Mouse (Mus musculus): Measurements from ENCODE around the gene Dpy30.
A peak's percentile ranks its signal among the peaks of the same experiment; 100 is the strongest.
"Not testable (repeated sequence)": the region's sequence is repeated elsewhere in the genome, so short reads cannot be mapped to it uniquely, and the experiment has no call there.

Gene Dpy30

GRCm38 (mm10) chr17:74323844-74324243 lies at the start of gene Dpy30:
Gene Dpy30, minus strand, starts transcription at chr17:74323944.
- DNase-seq: no peak

- DNase-seq: no peak
These were observed 39.8 kb upstream of the Dpy30 start for GRCm38 (mm10) chr17:74363592-74363991.

GRCm38 (mm10) chr17:74341151-74341550 lies 17.4 kb upstream of the Dpy30 start:
- no peak for DNase-seq

DNA sequence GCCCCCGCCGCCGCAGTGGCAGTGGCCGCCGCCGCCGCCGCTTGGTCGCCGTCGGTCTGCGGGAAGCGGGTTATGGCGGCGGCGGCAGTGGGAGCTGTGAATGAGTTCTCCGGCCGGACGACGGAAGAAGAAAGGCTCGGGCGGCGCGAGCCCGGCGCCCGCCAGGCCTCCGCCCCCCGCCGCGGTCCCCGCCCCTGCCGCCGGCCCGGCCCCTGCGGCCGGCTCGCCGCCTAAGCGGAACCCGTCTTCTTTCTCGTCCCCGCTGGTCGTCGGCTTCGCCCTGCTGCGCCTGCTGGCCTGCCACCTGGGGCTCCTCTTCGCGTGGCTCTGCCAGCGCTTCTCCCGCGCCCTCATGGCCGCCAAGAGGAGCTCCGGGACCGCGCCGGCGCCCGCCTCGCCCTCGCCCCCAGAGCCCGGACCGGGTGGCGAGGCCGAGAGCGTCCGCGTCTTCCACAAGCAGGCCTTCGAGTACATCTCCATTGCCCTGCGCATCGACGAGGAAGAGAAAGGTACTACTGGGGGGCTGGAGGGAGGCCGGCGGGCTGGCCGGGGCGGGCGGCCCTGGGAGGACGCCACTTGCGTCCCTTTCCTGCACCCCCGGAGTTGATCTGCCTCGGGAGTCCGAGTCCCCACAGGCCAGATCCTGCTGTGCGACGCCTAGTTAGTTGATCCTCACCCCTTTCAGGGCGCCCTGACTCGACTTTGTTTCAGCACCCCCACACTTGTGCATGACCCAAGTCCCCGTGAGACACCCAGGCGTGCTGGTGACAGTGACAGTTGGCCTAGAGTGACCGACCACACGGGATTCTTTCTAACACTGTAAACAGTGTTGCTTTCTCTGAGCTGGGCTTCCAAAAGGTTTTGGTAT lies 15.4 kb upstream of the Dpy30 start, which contains the start of gene Spast:
Gene Spast, plus strand, starts transcription at position 51 of the 868 bp plus-strand sequence.
- DNase-seq: peak; percentile 63

DNA sequence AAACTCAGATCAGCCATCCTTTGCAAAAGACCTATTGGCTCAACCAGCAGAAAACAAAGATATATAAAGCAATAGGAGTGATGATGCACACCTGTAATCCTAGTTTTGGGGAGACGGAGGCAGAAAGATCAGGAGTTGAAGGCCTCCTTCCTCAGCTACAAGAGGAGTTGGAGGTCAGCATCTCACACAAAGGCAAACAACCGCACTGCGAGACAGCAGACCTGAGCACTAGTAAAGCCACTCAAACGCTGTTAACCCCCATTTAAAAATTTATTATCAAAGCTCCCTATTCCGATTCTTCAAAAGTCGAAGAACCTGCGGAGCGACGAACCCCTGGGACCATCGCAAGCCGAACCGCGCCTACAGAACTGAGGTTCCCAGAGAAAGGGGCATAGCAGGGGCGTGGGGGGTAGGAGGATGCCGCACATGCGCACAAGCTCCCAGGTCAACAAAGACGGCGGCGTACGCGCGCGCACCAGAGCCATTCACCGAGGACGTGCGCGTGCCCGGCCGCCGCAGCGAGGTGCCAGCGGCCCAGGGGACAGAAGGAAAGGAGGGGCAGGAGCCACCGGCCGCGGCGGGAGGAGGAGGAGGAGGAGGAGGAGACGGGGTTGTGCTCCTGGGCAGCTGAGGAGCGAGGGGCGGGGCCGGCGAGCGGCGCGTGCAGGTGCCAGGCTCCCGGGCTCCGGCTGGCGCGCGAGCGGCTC lies 14.6 kb upstream of the Dpy30 start:
- peak; percentile 96 for DNase-seq

DNA sequence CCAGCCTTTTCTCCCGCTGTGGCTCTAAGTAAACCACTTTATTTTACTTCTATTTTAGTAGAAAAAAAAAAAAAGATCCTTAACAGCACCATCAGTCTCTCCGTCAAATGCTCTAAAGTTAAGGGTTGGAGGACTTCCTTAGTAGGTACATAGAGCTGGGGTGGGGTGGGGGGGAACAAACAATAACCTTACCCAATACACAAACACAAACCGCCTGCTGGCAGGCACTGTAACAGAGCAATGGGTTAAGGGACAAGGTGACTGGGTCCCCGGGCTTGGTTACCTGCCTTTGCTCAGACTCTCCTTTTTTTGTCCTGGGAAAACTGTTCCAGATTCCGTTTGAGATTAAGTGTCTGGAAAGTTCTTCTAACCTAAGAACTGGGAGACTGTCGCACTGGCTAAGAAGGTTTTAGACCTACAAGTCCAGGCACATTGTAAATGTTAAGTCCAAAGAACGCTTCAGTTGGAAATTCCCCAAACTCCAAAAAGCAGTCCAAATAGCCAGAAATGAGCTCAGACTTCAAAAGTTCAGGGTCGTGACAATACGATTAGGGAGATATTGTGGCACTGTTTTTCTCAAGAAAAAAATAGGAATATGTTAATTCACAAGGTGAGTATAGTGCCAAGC lies 7.4 kb upstream of the Dpy30 start:
- no peak for DNase-seq

DNA sequence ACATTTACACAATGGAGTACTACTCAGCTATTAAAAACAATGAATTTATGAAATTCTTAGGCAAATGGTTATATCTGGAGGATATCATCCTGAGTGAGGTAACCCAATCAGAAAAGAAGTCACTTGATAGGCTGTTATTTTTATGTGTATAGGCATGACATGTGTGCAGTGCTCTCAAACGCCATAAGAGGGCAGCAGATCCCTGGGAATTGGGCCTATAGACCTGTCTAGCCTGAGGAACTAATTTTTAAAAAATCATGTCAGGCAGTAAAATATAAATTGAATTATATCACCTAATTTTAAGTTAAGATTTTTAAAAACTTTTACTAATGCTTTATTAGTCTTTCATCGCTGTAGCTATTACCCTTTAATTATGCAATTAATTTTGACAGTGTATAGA lies 4.4 kb upstream of the Dpy30 start:
- DNase-seq: not testable (repeated sequence)

DNA sequence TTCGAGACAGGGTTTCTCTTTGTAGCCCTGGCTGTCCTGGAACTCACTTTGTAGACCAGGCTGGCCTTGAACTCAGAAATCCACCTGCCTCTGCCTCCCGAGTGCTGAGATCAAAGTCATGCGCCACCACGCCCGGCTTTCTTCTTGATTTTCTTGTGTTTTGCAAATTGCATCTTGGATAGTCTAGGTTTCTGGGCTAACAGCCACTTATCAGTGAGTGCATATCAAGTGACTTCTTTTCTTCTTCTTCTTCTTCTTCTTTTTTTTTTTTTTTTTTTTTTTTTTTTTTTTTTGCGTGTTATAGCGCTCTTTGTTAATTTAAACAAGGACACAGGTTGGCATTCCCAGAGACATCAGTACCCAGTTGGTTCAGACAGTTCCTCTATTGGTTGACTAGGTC lies 3.5 kb upstream of the Dpy30 start:
- DNase-seq: not testable (repeated sequence)

GRCm38 (mm10) chr17:74322400-74323054 lies 1.2 kb downstream of the Dpy30 start:
- DNase-seq: no peak

DNA sequence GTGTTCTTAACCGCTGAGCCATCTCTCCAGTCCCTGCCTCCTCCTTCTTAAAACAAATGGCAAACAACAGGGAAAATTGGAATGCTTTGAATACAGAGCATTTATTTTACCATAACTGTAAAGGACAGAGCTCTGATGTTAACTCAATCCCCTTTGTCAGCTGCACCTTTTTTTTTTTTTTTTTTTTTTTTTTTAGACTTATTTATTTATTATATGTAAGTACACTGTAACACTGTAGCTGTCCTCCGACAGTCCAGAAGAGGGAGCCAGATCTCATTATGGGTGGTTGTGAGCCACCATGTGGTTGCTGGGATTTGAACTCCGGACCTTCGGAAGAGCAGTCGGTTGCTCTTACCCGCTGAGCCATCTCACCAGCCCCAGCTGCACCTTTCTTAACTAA lies 5.0 kb downstream of the Dpy30 start:
- DNase-seq: no peak

DNA sequence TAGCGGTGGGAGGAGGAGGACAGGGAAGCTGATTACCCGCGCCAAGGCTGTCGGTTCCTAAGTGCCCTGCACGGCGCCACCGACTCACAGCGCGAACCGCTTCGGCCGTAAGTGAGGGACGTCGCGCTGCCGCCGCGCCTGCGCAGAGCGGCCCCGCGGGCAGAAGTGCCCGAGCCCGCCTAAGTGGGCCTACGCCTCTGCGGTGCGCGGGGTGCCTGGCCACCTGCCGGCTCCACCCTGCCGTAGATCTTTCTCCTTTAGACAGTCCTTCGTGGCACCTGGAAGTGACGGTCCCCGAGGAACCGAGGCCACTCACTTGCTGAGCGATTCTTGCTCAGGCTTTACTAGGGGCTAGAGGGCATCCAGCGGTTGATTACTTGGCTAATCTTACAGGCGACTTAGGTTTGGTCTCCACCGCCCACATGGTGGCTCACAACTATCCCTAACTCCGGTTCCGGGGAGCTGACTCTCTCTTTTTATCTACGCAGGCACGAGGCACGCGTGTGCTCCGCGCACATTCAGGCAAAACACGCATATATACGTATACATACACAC lies 7.4 kb downstream of the Dpy30 start:
- DNase-seq: peak; percentile 85

- DNase-seq: no peak
These were observed 8.1 kb downstream of the Dpy30 start for GRCm38 (mm10) chr17:74315445-74316308.

DNA sequence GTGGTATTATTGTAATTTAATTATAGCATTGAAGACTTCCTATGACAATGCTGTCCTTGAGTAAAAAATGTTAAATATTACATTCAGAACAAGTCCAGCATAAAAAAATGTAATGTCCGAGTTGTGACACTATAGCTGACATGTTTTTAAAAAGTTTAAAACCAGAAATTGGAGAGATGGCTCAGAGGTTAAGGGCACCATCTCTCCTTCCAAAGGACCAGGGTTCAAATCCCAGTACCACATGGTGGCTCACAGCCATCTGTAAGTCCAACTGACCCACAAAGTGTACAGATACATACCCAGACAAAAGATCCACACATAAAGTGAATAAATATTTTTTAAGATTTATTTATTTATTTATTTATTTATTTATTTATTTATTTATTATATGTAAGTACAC lies 17.7 kb downstream of the Dpy30 start:
- DNase-seq: no peak

- no peak for DNase-seq
These were observed 18.1 kb downstream of the Dpy30 start for GRCm38 (mm10) chr17:74305616-74306015.

- no peak for DNase-seq
These were observed 19.7 kb downstream of the Dpy30 start for GRCm38 (mm10) chr17:74304060-74304459.

DNA sequence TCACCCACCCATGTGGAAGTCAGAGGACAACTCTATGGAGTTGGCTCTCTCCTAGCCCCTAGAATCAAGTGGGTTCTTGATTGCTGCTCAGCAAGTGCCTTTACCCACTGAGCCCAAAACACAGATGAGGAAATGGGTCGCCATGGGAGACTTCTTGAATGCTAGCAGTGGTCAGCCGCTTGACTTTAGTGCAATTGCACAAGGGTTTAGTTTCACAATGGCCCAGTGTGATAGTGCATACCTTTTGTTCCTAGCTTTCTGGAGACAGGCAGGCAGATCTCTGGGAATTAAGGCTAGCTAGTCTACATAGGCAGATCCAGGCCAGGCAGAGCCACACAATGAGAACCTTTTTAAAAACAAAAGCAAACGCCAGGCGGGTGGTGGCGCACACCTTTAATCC lies 23.7 kb downstream of the Dpy30 start:
- DNase-seq: no peak

DNA sequence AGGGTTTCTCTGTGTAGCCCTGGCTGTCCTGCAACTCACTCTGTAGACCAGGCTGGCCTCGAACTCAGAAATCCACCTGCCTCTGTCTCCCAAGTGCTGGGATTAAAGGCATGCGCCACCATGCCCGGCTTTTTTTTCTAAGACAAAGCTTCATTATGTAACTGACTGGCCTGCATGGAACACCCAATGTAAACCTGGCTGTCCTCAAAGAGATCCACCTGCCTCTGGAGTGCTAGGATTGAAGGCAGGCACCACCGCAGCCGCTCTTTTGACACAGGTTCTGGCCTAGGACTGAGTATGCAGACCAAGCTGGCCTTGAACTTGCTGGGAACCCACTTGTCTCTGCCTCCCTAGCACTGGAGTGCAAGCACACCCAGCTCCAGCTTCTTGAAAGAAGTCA lies 26.8 kb downstream of the Dpy30 start:
- not testable (repeated sequence) for DNase-seq

DNA sequence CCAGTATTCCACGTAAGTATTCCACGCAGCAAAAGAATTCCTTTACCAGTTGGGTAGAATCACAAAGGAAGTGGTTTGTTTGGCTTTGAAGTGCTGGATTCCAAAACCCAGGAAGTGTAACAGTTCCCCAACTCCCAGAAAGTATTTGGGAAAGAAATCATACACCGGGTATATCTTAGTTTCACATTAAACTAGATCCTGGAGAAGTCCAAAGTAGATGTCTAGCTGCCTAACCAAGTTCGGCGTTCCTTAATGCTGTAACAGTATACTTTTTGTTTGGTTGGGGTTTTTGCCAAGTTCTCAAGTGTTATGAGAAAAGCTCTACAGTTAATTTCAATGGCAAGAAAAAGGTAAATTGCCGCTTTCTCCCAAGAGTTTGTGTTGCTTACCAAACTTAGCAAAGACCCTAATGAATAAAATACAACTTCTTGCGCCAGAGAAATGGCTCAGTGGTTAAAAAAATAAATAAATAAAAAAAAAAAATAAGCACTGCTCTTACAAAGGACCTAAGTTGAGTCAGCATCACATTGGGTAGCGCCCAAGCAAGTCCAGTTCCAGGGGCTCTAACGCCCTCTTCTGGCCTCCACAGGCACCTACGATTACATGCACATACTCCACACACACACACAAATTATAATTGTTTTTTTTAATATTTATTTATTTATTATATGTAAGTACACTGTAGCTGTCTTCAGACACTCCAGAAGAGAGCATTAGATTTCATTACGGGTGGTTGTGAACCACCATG lies 27.5 kb downstream of the Dpy30 start:
- no peak for DNase-seq

- peak; percentile 63 for DNase-seq
These were observed 28.4 kb downstream of the Dpy30 start, which contains the start of gene Memo1 for GRCm38 (mm10) chr17:74295026-74295970. Gene Memo1, minus strand, starts transcription at chr17:74295521.
